Mouse (Mus musculus): ENCODE data around the gene Actn3.

Gene Actn3

DNA sequence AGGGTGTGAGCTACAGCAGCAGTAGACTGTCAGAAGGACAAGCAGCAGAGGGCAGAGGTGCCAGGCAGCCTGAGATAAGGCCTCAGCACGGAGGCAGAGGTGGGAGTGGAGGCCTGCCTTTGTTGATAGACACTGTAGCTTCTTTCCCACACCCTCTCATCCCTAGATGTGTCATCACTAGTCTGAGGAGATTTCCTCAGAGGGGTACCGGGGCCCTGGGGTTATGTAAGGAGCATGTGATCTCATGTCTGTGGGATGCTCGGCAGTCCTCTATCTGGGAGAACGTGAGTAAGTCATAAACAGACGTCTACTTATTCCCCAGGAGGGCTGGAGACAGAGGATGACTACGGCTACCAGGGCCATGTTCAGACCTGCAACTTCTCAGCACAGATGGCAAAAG is 18.6 kb downstream of the Actn3 start:
- DNase-seq = no peak

DNA sequence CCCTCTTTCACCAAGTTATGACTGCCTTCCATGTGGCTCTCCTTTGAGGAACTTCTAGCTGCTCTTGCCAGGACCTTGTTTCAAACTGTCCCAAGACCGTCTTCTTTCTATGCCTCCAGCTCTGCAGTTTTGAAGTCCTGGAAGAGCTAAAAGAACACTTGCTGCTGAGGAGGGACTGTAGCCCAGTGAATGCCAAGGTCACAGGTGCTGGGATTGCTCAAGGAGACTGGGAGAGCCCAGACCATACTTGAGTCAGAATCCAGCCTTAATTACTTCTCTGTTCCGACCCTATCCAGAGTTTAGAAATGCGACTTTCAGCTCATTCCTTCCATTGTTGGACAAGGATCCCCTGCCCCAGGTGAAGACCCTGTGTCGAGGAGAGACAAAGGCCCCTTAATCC is 21.8 kb downstream of the Actn3 start:
- no peak for DNase-seq

DNA sequence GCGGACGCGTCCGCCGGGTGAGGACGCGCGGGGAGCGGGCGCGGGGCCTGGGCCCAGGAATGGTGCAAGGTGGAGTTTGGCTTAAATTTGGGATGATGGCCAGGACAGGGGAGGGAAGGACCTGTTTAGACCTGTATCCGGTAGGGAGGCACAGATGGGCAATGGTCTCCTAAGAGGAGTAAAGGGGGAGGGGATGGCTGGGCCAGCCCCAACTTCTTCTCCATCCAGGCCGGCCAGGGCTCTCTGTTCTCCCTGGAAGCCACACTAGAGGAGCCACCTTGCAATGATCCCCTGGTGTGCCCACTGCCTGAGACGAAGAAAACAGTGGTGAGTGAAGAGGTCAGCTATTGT is 22.3 kb downstream of the Actn3 start:
- DNase-seq = no peak

DNA sequence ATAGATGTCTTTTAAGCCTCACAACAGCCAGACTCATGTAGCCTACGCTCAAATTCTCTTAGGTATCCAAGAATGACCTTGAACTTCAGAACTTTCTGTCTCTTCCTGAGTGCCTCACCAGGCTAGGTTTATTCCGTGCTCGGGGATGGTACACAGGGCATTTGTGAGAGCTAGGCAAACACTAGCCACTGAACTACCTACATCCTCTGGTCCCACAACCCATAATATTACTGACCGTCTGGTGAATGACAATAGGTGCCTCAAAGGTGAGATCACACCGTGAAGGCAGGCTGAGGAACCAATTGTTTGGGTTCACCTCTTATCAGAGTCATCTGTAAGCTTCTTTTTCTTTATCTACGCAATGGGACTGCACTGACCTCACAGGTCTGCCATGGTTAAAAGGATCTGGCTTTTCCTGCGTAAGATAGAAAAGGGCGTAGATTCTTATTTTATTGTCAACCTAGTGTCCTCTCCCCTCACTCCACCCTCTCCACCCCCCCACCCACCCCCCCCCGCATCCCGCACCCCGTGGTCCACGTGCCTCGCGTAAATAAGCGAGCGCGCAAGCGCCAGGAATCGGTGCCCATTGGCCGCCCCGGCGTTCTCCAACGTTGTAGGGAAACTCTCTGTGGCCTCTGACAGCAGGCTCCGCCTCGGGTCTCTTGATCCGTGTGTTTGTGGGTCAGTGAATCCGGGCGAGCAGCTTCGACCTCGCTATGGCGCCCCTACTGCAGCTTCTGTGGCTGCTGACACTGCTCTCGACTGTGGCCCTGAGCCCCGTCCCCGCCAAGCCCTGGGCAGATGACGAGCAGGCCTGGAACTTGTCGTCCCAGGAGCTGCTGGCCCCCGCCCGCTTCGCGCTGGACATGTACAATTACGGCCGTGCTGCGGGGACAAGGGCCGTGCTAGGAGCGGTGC is 22.9 kb downstream of the Actn3 start, which contains the start of gene Ctsf:
TSS of gene Ctsf (plus strand) at position 579 of the 918 bp plus-strand sequence.
- peak; percentile 78 to 89 for DNase-seq

DNA sequence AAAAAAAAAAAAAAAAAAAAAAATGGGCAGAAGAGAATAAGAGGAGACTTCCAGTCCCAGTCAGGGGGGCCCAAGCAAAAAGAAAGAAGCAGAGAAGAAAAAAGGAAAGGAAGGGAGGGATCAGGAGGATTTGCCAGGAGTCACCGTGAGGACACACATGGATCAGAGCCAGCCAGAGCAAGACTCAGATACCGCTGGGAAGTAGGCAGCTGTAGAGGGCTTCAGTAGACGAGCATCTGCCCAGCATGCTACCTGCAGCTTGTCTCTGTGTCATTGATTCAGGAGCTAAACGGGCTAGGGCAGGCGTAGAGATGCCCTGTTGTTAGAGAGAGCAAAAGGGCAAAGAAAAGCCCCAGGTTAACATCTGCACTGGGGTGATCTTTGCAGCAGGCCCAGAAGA is 27.4 kb downstream of the Actn3 start:
- DNase-seq = no peak

DNA sequence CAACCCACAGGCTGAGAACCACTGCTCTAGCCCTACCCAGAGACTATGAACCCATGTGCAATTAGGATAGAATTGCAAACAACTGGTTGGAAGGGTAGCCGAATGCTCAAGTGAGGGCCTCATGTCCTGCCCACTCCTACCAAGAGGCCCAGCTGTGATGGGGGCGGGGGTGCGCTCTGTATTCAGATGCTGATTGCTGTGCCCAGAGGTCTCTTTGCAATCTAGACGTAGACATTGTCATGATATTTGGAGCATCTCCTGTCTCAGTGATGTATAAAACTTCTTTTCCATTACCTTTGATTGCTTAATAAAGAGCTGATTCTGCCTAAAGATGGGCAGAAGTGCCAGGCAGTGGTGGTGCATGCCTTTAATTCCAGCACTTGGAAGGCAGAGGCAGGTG is 27.9 kb downstream of the Actn3 start:
- no peak for DNase-seq

DNA sequence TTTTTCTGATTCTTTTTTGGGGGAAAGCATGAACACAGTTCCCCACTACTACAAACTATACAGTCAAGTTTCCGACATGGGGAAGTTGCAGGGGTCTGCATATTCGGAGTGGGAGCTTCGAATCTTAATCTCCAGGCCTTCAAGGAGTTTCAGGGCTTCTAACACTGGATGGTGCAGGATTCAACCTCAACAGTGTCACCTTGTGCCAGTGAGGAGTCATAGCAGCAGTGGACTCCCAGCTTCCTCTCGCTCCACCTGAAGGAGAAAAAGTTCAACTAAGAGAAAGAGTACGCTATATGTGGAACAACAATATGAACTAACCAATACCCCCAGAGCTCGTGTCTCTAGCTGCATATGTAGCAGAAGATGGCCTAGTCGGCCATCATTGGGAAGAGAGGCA is 30.2 kb downstream of the Actn3 start:
- DNase-seq = peak in 1 of 2 experiments; percentile 39

DNA sequence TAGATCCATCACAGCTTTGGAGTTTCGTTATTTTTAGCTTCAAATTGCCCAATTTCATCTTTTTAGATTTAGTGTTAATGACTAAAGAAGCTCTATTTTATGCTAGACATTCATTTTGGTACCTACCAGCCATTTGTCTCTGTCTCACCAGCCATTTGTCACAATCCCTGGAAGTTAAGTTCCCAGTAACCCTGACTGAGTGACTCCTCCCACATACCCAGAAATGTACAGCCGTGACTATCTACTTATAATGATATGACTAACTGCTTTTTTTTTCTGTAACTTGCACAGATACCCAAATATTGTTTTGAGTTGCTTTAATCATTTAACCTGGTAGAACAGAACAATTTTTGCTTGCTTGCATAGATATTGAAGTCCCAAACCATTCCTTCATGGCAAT is 31.9 kb downstream of the Actn3 start:
- no peak for DNase-seq

DNA sequence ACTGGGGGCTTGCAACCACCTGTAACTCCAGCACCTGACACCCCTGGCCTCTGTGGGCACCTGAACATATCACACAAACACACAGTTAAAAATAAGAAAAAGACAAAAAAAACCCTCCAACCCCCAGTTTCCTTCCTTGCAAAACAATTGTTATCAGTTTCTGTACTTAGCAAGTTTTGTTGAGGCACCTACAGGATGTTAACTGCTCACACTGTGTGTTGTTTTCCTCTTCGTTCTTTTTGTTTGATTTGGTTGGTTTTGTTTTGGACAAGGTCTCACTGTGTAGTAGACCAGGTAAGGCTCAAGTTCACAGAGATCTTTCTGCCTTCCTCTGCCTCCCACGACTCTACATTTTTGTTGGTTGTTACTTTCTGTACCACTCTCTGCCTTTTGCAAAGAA is 35.1 kb downstream of the Actn3 start:
- no peak for DNase-seq

DNA sequence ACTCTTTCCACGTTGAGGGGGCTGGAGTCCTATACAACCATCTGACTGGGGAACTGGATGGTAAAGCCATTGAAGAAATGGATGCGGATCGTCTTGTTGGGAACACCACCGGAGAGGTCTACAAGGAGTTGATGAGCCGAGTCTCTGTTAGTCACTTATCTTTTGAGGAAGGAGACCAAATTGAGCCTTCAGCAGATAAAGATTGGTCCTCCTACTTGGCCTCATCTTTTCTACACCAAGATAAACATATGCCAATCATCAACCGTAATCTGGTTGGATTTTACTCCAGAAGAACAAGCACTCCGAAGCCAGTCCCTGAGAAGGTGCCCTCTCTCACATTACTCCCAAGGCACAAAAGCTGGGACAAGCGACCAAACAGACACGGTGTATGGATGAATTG is 36.9 kb downstream of the Actn3 start:
- no peak for DNase-seq

DNA sequence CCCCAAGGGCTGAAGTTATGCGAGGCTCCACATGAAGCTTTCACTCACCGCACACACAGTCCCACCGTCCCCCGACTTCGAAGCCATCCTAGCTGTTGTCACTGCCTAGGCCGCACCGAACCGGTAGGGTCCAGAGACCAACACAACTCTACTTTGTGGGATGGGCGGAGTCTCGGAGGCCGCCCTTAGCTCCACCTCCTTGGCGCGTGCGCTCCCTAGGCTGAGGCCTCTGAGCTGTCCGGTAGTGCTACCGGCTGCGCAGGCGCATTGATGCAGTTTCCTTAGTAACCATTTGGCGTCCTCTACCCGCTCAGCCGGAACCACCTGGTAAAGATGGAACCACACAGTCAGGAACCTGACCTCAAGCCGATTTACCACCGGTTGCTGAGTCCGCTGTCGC is 38.6 kb downstream of the Actn3 start, which contains the start of the genes Ccs and Ccdc87:
TSS of gene Ccs (minus strand) at position 184 of the 400 bp plus-strand sequence.
TSS of gene Ccdc87 (plus strand) at position 218 of the 400 bp plus-strand sequence.
- DNase-seq = peak; percentile 97

DNA sequence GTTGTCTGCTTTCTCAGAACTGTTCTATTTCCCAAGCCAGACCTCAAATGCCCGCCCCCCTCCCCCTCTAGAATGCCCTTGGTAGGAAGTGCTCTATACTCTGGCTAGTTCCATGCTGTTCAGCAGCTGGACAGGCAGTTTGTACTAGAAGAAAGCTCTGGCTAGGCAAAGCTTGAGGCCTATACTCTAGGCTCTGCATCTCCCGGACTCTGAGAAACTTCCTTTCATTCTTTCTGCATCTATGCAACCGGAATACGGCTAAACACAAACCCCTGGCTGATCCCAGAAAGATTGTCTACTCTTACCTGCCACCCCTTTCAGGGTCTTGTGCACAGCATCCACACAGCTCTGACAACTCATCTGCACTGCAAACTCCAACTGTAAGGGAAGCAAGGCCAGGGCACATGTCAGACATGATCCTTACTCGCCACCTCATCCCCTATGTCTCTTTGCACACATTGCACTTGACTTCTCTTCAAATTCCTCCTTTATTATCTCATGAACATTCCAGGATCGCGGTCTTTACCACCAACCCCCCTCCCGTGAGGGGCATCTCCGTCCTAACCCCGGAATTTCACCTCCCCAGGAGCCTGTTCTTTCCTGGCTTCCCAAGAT is 39.1 kb downstream of the Actn3 start:
- no peak for DNase-seq

DNA sequence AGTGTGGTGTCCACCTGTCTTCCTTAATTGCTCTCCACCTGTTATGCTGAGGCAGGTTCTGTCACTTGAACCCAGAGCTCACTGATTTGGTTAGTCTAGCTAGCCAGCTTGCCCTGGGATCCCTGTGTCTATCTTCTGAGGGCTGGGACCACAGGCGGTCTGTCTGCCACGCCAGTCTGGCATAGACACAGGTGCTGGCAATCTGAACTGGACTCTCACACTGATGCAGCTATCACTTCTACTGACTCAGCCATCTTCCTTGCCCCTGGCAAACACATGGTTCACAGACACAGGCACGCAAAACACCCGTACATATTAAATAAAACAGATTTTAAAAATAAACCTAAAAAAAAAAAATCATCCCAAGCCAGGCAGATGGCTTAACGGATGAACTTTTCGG is 40.7 kb downstream of the Actn3 start:
- no peak for DNase-seq

DNA sequence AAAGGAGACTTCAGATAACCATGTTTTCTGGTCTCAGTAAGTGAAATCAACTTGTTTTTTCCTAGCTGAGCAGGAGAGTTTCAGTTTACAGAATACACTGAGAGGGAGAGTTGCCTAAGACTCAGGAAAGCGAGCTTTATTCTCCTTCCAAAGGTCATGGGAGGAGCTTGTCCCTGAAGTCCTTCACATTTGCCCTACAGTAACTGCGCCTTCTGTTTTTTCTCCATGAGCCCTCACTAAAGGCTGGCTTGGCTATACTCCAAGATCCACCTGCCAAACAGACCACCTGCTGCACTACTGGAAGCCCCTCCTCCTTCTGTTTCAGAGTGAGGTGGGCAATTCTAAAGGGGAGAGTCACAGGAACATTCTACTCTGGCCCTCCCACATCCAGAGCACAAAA is 41.6 kb downstream of the Actn3 start:
- no peak for DNase-seq

DNA sequence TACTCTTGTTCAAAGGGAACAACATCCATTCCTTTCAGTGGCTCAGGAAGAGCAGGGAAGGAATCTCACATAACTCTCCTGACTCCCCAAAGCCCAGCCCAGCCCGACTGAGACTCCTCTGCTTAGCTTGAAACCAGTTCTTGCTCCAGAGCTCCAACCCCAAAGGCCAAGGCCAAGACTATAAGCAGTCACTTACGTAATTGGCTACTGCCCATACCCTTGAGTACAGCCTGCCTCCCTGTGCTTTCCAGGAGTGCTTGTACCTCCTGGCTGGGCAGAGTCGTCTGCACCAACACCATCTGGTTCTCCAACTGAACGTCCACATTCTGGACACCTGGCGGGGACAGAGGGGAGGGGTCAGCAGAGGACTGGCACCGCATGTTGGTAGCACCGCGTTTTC is 43.7 kb downstream of the Actn3 start:
- no peak for DNase-seq

DNA sequence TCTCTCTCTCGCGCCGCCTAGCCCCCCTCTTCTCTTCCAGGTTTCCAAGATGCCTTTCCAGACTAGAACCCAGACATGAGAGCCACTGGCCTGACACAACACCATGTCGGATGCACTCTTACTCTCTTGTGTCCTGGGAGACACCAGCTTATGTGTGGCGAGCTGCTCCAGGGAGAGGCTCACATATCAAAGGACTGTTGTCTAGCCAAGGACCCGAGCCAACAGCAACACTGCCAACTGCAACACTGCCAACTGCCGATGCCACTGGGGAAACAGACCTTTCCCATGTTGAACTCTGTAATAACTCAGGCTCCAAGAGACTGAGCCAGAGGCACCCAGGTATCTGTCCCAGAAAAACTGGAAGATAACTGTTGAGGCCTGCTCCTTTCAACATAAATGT is 48.6 kb downstream of the Actn3 start:
- DNase-seq = no peak

DNA sequence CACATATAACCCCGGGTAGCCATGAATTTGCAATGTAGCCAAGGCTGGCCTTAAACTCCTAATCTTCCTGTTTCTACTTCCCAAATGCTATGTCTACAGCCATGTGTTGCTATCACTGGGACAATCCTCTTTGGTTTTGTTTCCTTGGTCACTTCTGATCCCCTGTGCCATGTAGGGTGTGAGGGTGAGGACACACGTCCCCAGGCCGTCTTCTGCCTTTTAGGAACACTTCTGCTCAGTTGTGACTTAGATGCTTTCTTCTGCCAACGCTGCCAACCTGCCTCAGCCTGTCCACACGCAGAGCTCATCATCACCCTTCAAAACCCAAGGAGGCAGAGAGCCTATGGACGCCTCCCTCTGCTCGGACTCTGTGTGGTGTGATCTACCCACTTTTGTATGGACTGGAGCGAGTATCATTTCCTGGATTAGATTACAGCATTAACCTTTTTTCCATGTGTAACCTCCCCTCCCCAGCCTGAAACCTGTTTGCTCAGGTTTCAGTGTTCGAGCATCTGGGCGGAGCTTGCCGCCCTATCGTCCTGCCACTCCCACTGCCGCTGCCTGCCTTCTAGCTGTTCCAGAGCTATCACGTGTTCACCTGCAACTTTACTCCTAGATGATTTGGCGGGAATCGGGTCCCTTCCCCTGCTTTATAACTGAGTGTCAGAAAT is 49.1 kb downstream of the Actn3 start:
- DNase-seq = peak; percentile 22 to 38

DNA sequence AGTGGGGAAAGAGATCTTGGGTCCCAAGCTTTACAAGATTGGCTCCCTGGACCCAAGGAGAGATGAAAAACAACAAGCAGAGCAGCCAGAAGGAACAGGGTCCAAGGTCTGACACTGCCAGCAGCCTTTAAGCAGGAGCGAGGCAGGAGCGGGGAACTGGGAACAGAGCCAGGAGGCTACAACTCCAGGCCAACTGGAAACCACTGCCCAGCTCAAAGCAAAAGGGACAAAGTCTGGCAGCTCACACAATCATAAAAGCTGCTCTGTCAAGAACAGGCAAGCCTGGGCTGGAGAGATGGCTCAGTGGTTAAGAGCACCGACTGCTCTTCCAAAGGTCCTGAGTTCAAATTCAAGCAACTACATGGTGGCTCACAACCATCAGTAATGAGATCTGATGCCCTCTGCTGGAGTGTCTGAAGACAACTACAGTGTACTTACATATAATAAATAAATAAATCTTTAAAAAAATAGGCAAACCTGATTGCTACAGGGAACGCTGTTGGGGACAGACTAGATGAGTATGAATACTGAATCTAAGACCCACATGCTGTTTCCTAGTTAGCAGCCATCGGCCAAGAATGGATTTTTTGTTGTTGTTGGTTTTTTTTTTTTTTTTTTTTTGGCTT is 56.9 kb downstream of the Actn3 start:
- peak; percentile 60 to 77 for DNase-seq

DNA sequence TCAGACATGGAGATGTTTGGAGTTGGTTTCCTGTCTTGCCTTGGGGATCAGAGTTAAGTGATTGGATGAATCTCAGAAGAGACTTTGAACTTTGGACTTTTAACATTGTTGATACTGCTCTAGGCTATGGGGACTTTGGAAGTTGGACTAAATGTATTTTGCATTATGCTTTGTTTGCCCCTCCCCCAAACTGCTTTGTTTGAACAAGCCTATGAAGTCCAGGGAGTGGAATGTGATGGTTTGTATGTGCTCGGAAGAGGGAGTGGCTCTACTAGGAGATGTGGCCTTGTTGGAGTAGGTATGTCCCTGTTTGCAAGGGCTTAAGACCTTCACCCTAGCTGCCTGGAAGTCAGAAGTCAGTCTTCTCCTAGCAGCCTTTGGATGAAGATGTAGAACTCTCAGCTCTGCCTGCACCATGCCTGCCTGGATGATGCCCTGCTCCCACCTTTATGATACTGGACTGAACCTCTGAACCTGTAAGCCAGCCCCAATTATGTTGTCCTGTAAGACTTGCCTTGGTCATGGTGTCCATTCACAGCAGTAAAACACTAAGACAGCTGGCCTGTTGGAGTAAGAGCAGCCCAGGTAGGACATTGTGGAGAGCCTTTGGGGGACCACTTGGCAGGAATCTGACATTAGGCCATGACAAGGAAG is 60.4 kb downstream of the Actn3 start:
- no peak for DNase-seq

DNA sequence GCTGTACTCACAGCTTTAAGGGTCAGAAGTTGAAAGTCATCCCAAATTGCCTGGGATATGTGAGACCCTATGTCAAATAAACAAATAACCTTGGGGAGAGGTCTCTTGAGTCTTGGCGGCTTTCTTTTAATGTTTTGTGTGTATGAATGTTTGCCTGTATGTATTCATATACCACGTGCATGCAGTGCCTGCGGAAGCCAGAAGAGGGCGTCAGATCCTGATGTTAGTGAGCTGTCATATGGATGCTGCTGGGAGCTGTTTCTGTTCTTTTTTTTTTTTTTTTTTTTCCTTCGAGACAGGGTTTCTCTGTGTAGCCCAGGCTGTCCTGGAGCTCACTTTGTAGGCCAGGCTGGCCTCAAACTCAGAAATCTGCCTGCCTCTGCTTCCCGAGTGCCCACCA is 64.7 kb downstream of the Actn3 start:
- peak in 1 of 2 experiments; percentile 31 for DNase-seq

DNA sequence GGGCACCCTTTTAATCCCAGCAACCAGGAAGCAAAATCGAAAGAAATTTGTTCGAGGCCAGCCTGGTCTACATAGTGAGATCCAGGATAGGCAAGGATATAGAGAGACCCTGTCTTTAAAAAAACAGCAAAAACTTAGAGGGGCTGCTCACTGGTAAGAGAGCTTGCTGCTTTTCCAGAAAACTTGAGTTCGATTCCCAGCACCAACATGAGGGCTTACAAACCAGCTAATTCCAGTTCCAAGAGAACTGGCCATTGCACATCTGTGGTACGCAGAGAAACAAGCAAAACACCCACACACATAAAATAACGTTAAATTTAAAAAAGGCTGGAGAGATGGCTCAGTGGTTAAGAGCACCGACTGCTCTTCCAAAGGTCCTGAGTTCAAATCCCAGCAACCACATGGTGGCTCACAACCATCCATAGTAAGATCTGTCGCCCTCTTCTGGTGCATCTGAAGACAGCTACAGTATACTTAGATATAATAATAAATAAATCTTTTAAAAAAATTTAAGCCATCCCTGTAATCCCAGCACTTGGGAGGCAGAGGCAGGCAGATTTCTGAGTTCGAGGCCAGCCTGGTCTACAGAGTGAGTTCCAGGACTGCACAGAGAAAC is 65.3 kb downstream of the Actn3 start:
- DNase-seq = peak in 1 of 2 experiments; percentile 16

DNA sequence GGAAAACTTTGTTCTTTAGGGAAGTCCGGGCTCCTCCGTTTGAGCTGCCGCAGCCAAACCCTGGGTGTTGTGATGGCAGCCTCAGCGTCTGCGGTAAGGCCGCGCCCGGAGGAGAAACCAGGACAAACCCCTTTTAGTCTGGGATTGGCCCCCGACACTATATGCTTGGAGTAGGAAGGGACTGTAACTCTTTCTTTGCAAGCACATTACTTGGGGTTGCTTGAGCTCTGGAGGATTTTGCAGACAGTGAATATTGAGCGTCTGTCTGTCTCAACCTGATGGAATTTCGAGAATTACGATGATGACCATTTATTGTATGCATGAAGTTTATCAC is 65.8 kb downstream of the Actn3 start:
- no peak for DNase-seq

All from lung, postnatal 4 days (tissue).